Mouse (Mus musculus): ENCODE data around the gene Slc35c2. TPM values are rescaled to one million over a fixed set of nuclear protein-coding genes. Genes with fewer than 3 reads are reported as not detected.

Slc35c2 gene
- 24.6 and 29.5 TPM in 2 replicates for polyA plus RNA-seq (2011; ENCODE audit: insufficient read depth, insufficient read length, low read depth, missing spikeins)

DNA sequence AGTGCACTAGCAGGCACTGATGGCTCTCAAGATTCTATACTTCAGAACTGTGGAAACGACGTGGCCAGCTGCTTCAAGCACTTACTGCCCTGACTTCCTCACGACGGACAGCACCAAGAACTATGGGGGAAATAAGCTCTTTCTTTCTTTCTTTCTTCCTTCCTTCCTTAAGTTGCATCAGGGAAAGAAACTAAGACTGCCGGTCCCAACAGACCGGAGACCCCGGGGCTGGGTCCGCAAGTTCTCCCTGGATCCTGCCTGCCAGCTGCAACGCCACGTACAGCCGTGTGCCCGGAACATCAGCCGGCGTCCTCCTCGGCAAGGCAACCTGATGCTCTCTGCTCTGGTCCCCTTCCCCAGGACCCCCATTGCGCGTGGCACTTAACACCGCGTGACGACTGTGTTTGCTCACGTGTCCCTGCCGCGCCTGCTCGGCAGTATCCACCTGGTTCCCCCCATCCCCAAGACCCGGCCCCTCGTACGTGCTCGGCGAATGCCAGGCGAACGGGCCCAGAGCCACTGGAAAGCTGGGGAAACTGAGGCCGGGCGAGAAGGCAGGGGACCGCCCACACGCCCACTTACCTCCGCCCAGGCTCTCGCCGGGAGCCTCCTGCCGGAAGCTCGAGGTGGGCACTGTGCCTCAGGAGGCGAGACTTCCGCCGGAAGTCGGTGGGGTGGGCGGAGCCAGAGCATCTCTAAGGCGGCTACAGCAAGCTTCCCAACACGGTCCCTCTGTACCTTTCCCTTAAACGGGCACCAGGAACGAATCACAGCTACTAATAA lies at the start of gene Slc35c2:
Gene Slc35c2 (minus strand): TSS at position 668 of the 783 bp plus-strand sequence.
- Histone ChIP-seq H3K4me3 (ENCODE audit: low read depth, low read length) (peak within 1 kb of the TSS; percentile 69), H3K36me3 (ENCODE audit: control insufficient read depth, insufficient read depth, low read length, poor library complexity, severe bottlenecking) (no peaks in the 10 kb centered on the region), H3K4me1 (ENCODE audit: control insufficient read depth, insufficient read depth, low read length) (peaks cover 6% of the 10 kb centered on the region), H3K27me3 (ENCODE audit: control insufficient read depth, insufficient read depth, low read length, poor library complexity, severe bottlenecking) (no peaks in the 10 kb centered on the region), H3K9ac (ENCODE audit: low read depth, poor library complexity, severe bottlenecking) (peak within 1 kb of the TSS; percentile 42), H3K27ac (ENCODE audit: insufficient read depth, low read length) (no peak within 1 kb of the TSS), H3K9me3 (replicated peaks; ENCODE audit: control insufficient read depth, insufficient read depth, low read length, poor library complexity, severe bottlenecking) (no peaks in the 10 kb centered on the region)
- TF ChIP-seq EP300 (IDR thresholded peaks at IDR 0.05; ENCODE audit: insufficient read depth, low read depth, low read length) = no peak
- TF ChIP-seq POLR2A (IDR thresholded peaks at IDR 0.05; ENCODE audit: insufficient read depth, low read length) = peak; percentile 56

DNA sequence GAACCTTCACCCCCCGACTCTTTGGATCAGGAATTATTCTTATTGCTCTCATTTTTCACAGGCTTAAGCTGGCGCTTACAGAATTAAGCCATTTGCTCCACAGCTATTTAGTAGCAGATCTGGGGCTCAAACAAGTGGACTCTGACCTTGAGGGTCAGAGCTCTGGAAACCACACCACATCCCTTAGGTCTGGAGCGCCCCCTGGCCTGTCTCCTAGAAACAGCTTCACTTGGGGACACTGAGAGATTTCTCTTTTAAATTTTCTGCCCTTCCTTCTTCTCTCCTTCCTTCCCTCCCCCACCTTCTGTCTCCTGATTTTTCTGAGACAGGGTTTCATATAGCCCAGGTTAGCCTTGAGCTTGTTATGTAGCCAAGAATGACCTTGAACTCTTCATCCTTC lies 49.5 kb upstream of the Slc35c2 start:
- H3K4me1 ChIP-seq (ENCODE audit: control insufficient read depth, insufficient read depth, low read length) = no peaks in the 10 kb centered on the region
- TF ChIP-seq POLR2A (IDR thresholded peaks at IDR 0.05; ENCODE audit: insufficient read depth, low read length) (no peak), CTCF (IDR thresholded peaks at IDR 0.05; ENCODE audit: low read depth, low read length) (peak; percentile 66)
- no peaks in the 10 kb centered on the region for H3K36me3 ChIP-seq (ENCODE audit: control insufficient read depth, insufficient read depth, low read length, poor library complexity, severe bottlenecking)
- no peak overlapping the region for H3K9ac ChIP-seq (ENCODE audit: low read depth, poor library complexity, severe bottlenecking)
- H3K9me3 ChIP-seq (replicated peaks; ENCODE audit: control insufficient read depth, insufficient read depth, low read length, poor library complexity, severe bottlenecking) = no peaks in the 10 kb centered on the region
- H3K27me3 ChIP-seq (ENCODE audit: control insufficient read depth, insufficient read depth, low read length, poor library complexity, severe bottlenecking) = no peaks in the 10 kb centered on the region
- no peak overlapping the region for H3K4me3 ChIP-seq (ENCODE audit: low read depth, low read length)
- no peak overlapping the region for H3K27ac ChIP-seq (ENCODE audit: insufficient read depth, low read length)

DNA sequence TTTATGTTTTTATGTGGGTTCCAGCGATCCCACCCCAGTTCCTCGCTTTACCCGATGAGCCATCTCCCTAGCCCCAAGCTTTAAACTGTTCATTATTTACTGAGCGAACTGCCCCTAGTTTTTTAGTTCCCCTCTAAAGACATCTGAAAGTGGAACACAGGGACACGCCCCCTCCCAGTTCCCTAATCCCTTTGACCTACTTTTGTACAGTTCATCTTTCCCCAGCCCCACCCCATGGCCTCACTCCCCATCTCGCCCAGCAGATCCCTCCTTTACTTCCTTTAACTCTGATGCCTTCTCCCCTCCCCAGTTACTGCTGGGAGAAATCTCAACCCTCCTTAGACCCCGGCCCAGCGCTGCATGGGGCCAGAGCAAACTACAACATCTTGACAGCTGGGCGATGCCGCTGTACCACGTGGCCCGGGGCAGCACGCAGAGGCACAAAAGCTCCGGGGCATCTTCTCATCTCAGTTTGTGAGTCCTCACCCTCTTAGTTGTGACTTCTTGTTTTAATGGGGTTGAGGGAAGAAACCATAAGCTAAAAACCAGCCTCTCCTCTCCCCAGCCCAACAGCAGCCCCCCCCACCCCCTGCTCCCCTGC lies 45.0 kb upstream of the Slc35c2 start:
- no peaks in the 10 kb centered on the region for H3K36me3 ChIP-seq (ENCODE audit: control insufficient read depth, insufficient read depth, low read length, poor library complexity, severe bottlenecking)
- no peaks in the 10 kb centered on the region for H3K4me1 ChIP-seq (ENCODE audit: control insufficient read depth, insufficient read depth, low read length)
- TF ChIP-seq EP300 (IDR thresholded peaks at IDR 0.05; ENCODE audit: insufficient read depth, low read depth, low read length) (no peak), CTCF (IDR thresholded peaks at IDR 0.05; ENCODE audit: low read depth, low read length) (no peak), POLR2A (IDR thresholded peaks at IDR 0.05; ENCODE audit: insufficient read depth, low read length) (no peak)
- H3K4me3 ChIP-seq (ENCODE audit: low read depth, low read length) = no peak overlapping the region
- H3K27ac ChIP-seq (ENCODE audit: insufficient read depth, low read length) = no peak overlapping the region
- H3K9me3 ChIP-seq (replicated peaks; ENCODE audit: control insufficient read depth, insufficient read depth, low read length, poor library complexity, severe bottlenecking) = no peaks in the 10 kb centered on the region
- no peaks in the 10 kb centered on the region for H3K27me3 ChIP-seq (ENCODE audit: control insufficient read depth, insufficient read depth, low read length, poor library complexity, severe bottlenecking)
- no peak overlapping the region for H3K9ac ChIP-seq (ENCODE audit: low read depth, poor library complexity, severe bottlenecking)

DNA sequence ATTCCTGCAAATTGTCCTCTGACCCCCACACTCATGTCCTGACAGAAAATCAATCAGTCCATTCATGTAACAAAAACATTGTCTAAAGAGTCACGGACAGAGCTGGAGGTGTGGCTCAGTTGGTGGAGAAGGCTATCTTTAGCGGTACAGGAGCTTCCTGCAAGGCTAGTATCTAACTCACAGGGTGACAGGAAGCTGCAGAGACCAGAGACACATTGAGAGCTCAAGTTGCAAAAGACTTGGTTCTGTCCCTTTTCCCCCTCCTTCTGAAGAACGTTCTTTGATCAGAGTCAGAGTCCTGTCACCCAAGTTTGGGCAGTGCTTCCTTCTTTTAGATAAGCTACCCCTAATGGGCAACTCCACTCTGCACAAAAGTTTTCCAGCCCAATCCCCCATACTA lies 42.0 kb upstream of the Slc35c2 start:
- H3K9me3 ChIP-seq (replicated peaks; ENCODE audit: control insufficient read depth, insufficient read depth, low read length, poor library complexity, severe bottlenecking) = no peaks in the 10 kb centered on the region
- no peak overlapping the region for H3K9ac ChIP-seq (ENCODE audit: low read depth, poor library complexity, severe bottlenecking)
- H3K4me1 ChIP-seq (ENCODE audit: control insufficient read depth, insufficient read depth, low read length) = no peaks in the 10 kb centered on the region
- no peak overlapping the region for H3K27ac ChIP-seq (ENCODE audit: insufficient read depth, low read length)
- no peak overlapping the region for H3K4me3 ChIP-seq (ENCODE audit: low read depth, low read length)
- H3K27me3 ChIP-seq (ENCODE audit: control insufficient read depth, insufficient read depth, low read length, poor library complexity, severe bottlenecking) = no peaks in the 10 kb centered on the region
- H3K36me3 ChIP-seq (ENCODE audit: control insufficient read depth, insufficient read depth, low read length, poor library complexity, severe bottlenecking) = no peaks in the 10 kb centered on the region
- no peak for TF ChIP-seq EP300 (IDR thresholded peaks at IDR 0.05; ENCODE audit: insufficient read depth, low read depth, low read length)
- no peak for TF ChIP-seq POLR2A (IDR thresholded peaks at IDR 0.05; ENCODE audit: insufficient read depth, low read length)
- TF ChIP-seq CTCF (IDR thresholded peaks at IDR 0.05; ENCODE audit: low read depth, low read length) = no peak

DNA sequence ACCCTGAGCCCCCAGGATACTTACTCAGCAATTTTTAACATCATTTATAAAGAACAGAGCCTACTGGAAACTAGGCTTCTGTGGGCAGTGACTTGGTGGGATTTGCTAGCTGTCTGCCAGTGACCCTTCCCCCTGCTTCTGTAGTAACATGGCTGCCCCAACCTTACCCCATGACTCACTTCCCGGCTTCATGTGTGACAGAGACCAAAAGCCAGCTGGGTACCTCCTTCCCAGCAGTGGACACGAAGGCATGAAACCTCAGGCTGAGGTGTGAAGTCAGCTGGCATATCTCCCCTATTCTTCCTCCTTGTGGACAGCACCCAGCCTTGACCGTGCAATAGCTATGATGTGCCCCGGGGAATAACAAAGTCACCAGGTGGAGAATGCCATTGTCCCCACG lies 41.1 kb upstream of the Slc35c2 start:
- H3K9ac ChIP-seq (ENCODE audit: low read depth, poor library complexity, severe bottlenecking) = no peak overlapping the region
- no peak overlapping the region for H3K4me3 ChIP-seq (ENCODE audit: low read depth, low read length)
- H3K27ac ChIP-seq (ENCODE audit: insufficient read depth, low read length) = no peak overlapping the region
- no peaks in the 10 kb centered on the region for H3K36me3 ChIP-seq (ENCODE audit: control insufficient read depth, insufficient read depth, low read length, poor library complexity, severe bottlenecking)
- no peaks in the 10 kb centered on the region for H3K9me3 ChIP-seq (replicated peaks; ENCODE audit: control insufficient read depth, insufficient read depth, low read length, poor library complexity, severe bottlenecking)
- H3K27me3 ChIP-seq (ENCODE audit: control insufficient read depth, insufficient read depth, low read length, poor library complexity, severe bottlenecking) = no peaks in the 10 kb centered on the region
- no peak for TF ChIP-seq CTCF (IDR thresholded peaks at IDR 0.05; ENCODE audit: low read depth, low read length)
- no peak for TF ChIP-seq POLR2A (IDR thresholded peaks at IDR 0.05; ENCODE audit: insufficient read depth, low read length)
- no peak for TF ChIP-seq EP300 (IDR thresholded peaks at IDR 0.05; ENCODE audit: insufficient read depth, low read depth, low read length)
- peaks cover 3% of the 10 kb centered on the region for H3K4me1 ChIP-seq (ENCODE audit: control insufficient read depth, insufficient read depth, low read length)

DNA sequence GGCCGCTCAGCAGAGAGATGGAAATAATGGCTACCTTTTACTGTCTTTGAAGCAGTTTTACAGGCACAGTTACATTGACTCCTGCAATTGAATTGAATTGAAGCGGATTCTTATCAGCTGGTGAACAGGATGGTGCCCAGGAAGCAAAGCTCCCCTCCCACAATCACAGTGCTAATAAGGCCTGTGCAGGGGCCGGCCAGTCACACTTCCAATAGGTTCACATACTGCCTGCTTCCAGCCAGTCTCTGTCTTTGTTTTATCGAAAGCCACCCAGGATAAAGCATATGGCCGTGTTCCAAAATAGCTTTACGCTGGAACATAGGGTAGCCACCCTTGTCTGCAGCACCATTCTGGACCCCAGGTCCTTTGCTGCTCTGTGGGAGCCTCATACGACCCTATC lies 39.7 kb upstream of the Slc35c2 start:
- Histone ChIP-seq H3K4me1 (ENCODE audit: control insufficient read depth, insufficient read depth, low read length) (peaks cover 5% of the 10 kb centered on the region), H3K27me3 (ENCODE audit: control insufficient read depth, insufficient read depth, low read length, poor library complexity, severe bottlenecking) (no peaks in the 10 kb centered on the region), H3K4me3 (ENCODE audit: low read depth, low read length) (no peak overlapping the region), H3K27ac (ENCODE audit: insufficient read depth, low read length) (no peak overlapping the region), H3K9me3 (replicated peaks; ENCODE audit: control insufficient read depth, insufficient read depth, low read length, poor library complexity, severe bottlenecking) (no peaks in the 10 kb centered on the region), H3K9ac (ENCODE audit: low read depth, poor library complexity, severe bottlenecking) (no peak overlapping the region), H3K36me3 (ENCODE audit: control insufficient read depth, insufficient read depth, low read length, poor library complexity, severe bottlenecking) (no peaks in the 10 kb centered on the region)
- TF ChIP-seq POLR2A (IDR thresholded peaks at IDR 0.05; ENCODE audit: insufficient read depth, low read length) (no peak), EP300 (IDR thresholded peaks at IDR 0.05; ENCODE audit: insufficient read depth, low read depth, low read length) (no peak), CTCF (IDR thresholded peaks at IDR 0.05; ENCODE audit: low read depth, low read length) (no peak)
